Mouse (Mus musculus) lung, postnatal 10 days (tissue): ENCODE measurements around the gene Lca5.
A peak's percentile ranks its signal among the peaks of the same experiment; 100 is the strongest.

ENCODE experiments used
- DNase-seq: peaks from one replicate; pipeline ENCODE4 v3.0.0; 2021

Lca5 gene

DNA sequence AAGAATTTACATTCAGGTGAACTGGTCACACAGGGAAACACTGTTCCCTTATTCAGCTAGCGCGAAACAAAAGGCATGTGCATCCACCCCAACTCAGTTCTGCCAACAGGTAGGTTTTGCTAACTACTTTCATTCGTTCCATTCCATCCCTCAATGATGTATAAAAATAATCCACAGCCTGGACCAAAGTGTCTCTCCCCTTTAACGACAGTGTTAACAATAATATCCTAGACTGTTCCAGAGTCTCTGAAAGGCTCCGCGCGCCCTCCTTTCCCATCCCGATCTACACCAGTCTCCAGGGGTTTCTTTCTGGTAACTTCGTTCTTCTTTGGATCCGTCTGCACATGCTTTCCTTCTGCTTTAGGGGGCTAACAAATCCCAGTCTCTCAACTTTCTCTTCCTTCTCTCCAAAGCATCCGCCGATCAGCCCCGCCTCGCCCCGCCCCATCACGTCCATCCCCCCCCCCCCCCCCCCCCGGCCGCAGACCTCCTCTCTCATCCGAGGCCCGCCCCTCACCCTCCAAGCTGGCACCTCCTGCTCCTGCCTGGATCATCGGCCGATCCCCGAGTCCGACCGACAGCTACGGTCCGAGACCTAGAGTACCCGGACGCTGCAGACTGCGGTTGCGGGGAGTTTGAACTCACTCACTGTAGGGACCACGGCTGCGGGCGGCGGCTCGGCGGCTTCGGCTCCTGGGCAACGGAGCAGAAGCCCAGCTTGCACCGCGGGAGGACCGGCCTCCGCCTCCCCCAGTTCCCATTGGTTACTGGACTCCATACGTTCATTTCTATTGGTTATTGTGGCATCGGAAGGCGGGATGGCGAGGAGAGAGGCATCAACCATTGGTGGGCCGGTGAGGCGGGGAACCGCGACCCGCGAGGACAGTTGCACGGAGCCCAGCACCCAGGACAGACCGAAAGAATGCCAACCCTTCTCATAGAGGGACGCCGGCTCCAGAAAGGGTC lies at the start of gene Lca5:
Lca5 (minus strand) TSS at position 736 of the 966 bp plus-strand sequence.
- DNase-seq: peak; percentile 97

- peak; percentile 7 for DNase-seq
Measured at GRCm38 (mm10) chr9:83488491-83489210, 47.7 kb upstream of the Lca5 start.

DNA sequence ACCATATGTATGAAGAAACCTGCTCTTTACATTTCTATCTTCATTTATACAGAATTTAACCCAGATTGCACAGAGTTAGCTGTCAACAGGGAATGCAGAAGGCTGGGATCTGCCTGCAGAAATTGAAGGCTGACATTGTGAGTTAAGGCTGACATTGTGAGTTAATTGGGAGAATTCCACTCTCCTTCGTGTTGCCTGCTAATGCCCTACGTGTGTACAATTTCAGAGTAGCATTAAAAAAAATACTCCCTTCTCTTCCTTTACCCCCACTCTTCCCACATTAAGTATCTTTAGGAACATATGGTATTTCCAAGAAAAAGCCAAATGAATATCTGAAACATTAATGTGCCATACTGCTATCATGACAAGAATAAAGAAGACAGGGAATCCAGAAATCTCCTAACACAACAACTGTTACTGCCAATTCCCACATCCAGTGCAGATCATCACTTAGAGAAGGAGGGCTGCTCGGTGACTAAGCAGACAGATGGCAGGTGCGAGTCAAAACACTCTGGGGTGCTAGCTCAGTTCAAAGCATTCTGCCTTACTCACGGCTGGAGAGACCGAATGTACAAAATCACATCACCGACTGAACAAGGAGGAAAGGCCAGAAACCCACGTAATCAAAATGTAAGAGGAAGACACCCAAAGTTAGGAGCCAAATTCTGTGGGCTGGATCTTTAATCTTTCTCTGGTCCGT lies 47.0 kb upstream of the Lca5 start:
- DNase-seq: no peak

- peak; percentile 3 for DNase-seq
Measured at GRCm38 (mm10) chr9:83485966-83486365, 45.0 kb upstream of the Lca5 start.

DNA sequence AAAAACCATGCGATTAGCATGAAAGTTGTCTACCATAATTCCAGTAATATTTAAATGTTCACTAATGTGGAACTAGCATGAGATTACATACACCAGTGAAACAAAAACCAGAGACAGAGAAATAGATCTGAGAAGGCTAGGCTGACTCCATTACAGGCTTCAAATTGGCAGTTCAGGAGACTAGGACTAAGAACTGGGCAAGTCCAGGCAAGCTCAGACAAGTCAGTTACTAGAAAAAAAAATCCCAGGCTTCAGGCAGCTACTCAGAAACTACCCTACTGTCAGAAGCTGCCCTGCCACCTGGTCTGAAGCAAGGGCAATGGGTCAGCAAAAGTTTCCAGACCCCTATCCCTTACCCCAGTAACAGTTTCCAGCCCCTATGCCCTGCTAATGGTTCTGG lies 44.4 kb upstream of the Lca5 start:
- no peak for DNase-seq

GRCm38 (mm10) chr9:83483419-83483818 lies 42.5 kb upstream of the Lca5 start:
- no peak for DNase-seq

DNA sequence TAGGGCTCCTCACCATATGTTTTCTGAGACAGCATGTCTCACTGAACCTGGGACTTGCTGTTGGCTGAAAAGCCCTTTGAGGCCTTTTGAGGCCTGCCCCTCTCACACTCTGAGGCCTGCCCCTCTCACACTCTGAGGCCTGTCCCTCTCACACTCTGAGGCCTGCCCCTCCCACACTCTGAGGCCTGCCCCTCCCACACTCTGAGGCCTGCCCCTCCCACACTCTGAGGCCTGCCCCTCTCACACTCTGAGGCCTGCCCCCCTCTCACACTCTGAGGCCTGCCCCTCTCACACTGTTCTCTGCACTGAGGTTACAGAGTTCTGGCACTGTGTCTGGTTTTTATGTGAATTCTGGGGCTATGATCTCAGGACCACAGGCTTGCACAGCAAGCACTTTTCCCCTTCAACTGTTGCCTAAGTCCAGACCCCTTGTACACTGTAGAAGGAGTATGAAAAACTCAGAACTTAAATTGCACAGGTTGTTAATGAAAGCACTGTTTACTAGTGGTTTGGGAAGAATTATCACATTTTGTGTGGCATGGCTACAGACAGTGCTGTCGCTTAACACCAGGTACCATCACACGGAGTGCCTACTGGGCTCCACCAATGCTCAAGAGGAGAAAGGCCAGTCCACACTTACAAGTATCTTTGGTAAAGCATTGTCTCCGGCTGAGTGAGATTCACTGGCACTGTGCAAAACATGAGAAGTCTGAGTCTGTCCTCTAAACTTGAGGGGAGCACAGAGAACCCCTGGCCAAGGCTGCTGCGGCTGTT lies 41.4 kb upstream of the Lca5 start:
- no peak for DNase-seq

- DNase-seq: no peak
Measured at GRCm38 (mm10) chr9:83469871-83470270, 28.9 kb upstream of the Lca5 start.

- DNase-seq: peak; percentile 73
Measured at GRCm38 (mm10) chr9:83447771-83448170, 6.8 kb upstream of the Lca5 start.

GRCm38 (mm10) chr9:83447176-83447575 lies 6.2 kb upstream of the Lca5 start:
- DNase-seq: no peak

DNA sequence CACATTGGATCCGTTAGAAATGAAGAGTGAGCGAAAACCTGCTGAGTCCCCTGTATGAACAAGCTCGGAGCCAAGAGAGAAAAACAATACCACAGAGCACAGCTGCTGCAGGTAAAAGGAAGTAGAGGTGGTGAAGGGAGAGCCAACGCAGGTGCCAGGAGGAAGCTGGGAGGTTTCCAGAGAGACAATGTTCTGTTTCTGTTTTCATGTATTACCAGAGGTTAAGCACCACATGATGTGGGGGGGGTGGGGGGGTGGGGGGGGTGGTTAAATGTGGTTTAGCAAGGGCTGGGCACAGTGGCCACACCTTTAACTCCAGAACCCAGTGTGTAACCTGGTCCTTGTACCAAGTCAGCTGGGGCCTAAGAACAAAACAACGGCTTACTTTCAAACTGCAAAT lies 3.3 kb downstream of the Lca5 start:
- DNase-seq: no peak

GRCm38 (mm10) chr9:83434489-83434888 lies 6.4 kb downstream of the Lca5 start:
- no peak for DNase-seq

DNA sequence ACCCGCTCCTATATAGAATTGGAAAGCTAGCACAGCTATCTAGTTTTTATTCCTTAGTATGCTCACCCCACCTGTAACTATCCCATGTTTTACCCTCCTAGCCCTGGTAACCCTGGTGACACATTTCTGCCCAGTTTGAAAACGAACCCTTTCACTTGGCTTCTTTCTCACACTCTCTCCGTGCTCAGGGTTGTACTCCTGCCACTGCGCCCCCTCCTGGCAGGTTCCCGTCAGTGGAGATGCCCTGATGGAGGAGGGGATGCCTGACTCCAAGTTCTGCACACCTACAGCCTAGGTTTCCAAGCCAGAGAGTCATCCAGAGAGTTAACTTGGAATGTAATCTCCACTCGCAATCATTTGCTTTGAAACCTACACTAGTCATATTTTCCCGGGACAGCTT lies 7.3 kb downstream of the Lca5 start:
- DNase-seq: peak; percentile 29

DNA sequence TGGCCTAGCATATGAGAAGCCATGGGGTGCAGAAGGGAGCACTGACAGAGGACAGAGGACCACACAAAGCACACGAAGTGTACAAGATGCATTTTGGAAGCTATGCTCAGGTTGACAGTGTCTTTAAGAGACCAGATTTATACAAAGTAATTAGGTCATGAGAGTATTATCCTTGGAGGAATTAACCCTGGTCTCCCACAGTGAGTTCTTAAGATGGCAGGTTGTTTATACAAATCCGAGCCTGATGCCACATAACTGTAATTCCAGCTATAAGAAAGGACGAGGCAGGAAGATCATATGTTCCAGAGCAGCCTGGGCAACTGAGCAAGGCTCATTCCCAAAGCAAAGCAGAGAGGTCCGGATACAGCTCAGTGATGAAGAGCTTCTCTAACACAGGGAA lies 13.0 kb downstream of the Lca5 start:
- DNase-seq: no peak

DNA sequence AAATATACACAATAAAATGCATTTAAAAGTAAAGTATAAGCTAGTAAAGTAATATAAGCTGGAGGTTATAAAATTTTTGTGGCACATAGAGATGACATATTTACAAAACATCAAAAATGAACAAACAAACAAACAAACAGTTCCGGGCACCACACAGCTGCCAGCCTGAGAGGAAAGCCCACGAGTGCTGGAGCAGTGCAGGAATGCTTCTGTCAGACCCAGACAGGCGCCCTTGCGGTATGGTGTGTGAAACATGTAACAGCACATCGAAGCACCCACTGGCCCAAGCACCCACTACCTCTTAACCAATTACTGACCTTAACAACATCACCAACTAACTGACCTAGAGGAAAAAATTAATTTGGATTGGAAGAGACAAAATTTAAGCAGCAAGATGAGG lies 22.0 kb downstream of the Lca5 start:
- no peak for DNase-seq

DNA sequence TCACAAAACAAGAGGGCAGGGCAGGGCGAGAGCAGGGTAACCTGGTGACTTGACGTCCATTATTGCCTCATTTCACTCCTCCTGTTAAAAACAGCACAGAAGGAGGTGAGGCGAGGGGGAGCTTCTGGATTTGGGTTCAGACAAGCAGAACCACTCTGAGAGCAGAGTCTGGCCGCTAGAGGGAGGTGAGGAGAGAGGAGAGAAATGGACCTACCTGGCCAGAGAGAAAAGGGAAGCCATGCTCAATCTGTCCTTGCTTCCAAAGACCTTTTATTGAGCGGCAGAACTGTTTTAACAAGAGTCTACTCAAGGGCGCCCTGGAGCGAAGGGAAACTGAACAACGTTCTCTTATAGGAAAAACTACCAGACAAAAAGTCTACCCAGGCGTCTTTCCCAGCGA lies 27.9 kb downstream of the Lca5 start:
- peak; percentile 23 for DNase-seq

DNA sequence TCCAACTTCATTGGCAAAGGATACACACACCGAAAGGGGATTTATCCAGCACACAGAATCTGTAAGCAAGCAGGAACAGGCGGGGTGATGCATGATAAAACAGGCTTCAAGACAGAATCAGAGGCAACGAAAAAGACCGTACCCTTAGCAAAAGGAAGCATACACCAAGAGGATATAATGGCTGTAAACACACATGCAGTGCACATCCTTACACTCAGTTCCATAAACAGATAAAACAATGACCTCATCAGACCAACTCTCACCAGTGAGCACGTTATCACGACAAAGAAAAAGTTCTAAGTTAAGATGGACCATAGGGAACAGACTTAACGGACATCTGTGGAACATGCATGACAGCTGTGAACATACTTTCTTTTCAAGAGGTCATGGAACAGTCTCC lies 35.8 kb downstream of the Lca5 start:
- peak; percentile 3 for DNase-seq

DNA sequence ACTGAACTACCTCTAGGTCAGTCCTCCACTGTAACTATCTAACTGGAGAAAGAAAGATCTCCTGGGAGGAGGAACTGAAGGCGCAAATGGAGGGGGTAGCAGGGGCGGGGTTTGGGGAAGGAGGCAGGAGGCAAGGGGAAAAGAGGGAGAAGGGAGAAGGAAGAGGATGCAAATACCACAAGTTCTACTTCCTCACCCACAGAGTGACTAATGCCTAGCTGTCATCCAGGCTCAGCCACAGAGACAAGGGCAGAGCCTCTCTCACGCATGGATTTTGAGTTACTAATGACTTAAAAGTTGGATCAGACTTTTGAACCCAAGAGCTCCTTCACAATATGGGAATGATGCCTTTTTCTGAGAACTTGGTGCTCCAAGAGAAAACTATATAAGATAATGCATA lies 40.1 kb downstream of the Lca5 start:
- DNase-seq: no peak

DNA sequence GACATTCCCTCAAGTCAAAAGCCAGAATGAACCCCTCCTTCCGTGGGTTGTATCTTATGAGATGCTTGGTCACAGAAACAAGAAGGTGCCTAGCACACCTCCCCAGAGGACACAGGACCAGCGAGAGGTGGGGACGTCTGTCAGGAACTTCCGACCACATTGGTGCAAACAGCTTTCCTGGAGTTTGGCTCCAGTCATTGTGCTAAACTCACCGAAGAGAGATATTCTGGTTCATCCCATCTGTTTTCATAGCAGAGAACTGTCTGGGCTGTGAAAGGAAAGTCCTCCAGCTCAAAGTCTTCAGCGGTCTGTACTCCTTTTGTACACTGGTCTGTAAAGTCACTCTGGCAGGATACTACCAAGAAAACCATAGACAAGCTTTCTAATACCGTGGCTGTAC lies 41.5 kb downstream of the Lca5 start:
- no peak for DNase-seq

DNA sequence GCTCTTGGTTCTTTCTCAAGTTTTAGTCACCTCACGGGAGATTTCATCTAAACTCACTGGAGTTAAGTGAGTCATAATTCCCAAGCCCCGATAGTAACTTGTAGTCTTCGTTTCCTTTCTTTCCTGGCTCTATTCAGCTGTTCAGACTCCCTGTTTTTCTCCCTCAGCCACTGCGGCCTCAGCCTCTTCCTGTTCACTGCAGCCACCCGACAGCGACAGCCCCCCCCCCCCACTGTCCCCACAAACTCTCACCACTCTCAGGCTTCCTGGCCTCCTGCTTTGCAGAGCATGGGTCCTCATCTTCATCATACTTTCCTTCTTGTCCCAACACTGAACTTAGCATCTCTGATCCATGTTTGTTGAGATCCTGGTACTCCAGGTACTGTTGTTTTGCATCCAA lies 42.7 kb downstream of the Lca5 start:
- DNase-seq: no peak

DNA sequence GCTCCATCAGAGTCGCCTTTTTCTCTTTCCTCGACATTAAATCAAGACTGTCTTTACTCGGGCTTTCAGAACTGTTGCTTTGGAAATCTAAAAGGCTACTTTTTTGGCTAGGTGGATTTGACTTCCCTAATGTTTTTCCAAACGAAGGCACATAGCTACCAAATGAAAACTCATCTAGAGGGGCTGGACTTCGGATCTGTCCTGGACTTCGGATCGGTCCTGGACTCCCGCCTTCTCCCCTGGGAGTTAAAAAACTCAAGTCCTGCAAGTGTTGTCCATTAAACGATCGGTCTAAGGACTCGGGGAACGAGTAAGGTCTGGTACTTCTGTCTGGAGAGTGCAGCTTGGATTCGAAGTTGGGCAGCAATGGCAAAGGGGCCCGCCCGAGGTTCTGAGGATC lies 45.5 kb downstream of the Lca5 start:
- no peak for DNase-seq

- DNase-seq: no peak
Measured at GRCm38 (mm10) chr9:83391996-83392395, 48.9 kb downstream of the Lca5 start.

DNA sequence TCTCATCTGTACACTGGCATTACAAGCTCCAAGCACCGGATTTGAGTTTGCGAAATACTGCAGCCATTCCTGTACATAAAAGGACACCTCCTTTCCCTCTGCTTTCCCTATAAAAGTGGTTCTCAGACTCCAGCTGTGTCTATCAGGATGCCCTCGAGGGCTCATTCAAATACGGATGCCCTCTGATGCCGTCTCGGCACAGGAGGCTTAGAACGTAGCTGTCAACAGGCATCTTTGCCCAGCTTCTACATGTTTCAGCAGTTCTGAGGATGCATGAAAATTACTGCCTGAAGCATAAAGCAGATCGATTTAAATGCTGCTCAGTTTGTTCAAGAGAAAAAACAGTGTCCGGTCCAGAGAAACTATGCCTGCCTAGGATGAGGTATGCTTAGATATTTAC lies 51.4 kb downstream of the Lca5 start:
- DNase-seq: no peak
